Mouse (Mus musculus): ENCODE results near the gene Lcorl.
"Not testable (repeated sequence)": the region's sequence is repeated elsewhere in the genome, so short reads cannot be mapped to it uniquely, and the experiment has no call there.

The Lcorl gene

DNA sequence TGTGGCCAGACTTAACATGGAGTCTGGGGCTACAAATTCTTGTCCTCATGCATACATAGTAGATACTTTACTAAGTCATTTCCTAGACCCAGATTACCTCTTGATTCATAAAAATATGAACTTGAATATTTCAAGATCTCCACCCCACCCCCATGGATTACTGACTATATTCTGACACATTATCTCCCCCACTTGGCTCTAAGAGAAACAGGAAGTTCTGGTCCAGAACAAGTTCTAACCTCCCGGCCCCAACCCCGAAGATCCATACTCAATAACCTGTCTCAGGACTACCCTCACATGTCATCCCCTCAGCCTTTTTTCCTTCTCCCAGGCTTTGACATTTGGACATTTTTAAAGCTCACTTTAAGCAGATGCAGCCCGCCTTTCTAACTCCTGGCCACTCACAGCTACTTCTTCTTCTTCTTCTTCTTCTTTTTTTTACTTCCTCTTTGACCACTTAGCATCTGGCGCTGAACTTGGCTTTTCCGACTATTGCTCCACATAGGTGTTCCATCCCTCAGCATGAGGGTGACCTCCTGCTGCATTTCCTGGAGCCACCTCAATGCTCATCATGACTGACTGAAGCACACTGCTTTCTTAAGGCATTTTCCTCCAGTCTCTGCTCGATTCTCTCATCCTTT lies 138.4 kb downstream of the Lcorl start:
- in situ Hi-C loops (cut with MboI, MseI) = no loop called here

DNA sequence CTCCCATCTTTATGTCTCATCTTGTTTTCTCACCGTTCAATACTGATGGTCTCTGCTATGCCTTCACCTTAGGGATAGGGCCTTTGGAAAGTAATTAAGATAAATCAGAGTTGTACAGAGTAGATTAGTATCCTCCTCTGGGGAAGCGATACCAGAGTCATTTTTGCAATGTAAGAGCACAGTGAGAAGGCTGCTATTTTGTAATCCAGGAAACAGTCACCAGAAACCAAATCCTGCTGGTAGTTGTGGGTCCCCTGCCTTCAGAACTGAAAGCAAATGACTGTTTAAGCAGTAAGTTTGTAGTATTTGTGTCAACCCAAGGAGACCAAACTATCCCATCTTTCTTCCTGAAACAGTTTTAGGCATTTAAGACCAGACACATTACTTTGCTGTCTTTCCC lies 147.8 kb downstream of the Lcorl start:
- in situ Hi-C loops (cut with MboI, MseI) = no loop called here

DNA sequence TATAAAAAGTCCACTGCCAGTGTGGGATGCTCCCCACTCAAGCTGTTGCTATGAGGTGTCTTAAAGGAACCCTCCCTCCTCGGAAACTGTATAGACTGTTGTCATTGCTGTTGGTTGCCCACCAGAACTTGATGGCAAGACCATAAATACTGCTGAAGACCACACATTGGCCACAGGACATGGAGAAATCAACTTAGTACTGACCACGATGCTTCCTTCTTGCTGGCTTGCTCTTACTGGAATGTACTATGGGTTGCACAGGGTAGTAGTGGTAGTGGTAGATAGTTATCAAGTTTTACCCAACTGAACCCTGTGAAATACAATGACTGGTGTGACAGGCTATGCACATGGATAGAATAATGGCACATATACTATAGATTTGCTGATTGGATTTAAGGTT lies 150.6 kb downstream of the Lcorl start:
- in situ Hi-C loops (cut with MboI, MseI) = no loop called here

DNA sequence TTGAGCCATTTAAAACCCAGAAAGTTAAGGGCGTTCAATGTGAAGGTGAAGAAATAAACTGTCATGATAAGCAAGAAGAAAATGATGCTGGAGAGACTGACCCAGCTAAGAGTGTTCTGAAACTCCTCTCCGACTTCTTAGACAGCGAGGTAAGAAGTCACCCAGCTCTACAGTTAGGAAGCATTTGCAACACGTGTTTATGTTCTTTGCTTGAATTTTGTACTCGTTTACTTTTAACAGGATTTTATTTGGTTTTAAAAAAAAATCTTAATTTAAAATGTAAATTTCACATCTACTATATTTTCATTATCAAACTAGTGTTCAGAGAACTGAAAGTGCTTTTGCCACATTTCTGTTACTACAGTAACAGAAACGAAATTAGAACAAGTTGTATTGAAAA lies 165.7 kb downstream of the Lcorl start:
- in situ Hi-C loops (cut with MboI, MseI) = no loop called here

DNA sequence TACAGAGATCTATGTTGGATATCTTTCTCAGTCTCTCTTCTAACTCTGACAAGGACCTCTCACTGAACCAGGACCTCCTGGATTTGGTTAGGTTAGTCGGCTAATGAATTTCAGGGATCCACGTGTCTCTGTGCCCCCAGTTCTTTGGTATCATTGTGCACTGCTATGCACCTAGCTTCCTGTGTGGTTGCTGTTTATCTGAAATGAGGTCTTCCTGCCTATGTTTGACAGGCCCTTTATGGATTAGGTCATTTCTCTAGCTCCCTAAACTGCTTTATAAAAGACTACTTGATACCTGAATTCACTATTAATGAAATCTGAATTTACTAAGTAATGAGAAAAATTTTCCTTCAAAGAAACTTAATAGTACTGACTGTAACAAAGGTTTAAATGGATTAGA lies 166.6 kb downstream of the Lcorl start:
- in situ Hi-C loops (cut with MboI, MseI) = no loop called here

DNA sequence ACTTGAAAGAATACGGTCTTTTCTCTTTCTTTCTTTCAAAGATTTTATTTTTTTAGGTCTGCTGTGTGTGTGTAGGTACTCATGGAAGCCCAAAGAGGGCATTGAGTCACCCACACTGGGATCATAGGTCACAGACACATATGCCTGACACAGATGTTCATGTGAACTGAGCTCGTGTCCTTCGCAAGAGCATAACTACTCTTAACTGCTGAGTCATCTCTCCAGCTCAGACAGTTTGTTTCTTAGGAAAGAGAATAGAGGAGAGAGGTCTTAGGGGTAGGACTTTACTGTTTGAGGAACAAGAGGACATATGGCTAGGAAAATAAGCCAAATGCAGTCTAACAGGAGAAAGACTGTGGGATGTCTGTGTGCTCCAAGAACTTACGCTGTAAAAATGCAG lies 168.3 kb downstream of the Lcorl start:
- in situ Hi-C loops (cut with MboI, MseI) = no loop called here

DNA sequence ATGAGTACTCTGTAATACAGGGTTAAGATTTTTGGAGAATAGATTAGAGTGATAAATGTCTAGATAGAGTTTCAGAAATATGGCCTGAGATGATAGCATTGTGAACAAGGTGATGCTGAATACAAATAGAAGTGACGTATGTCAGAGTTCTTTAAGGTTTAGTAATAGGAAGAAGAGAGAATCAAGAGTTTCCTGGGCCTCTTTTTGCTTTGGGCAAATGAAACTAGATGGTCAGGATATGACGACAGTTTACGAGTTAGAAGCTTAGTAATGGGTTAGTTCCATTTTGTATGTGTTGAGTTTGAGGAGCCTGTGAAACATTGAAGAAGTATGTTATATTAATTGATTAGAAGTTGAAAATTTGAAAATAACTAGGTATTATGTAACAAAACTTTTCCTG lies 171.2 kb downstream of the Lcorl start:
- in situ Hi-C loops (cut with MboI, MseI) = no loop called here

DNA sequence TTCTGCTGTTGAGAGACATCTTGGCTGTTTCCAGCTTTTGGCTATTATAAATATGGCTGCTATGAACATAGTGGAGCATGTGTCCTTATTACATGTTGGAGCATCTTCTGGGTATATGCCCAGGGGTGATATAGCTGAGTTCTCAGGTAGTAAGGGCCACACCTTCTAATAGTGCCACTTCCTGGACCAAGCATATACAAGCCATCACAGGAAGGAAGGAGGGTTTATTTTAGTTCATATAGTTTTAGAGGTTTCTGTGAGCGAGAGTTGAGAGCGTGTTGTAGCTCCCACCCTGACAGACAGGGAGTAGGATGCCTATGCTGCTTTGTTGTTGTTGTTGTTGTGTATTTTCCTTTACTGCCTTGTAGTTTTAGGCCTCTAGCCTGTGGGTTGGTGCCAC lies 172.2 kb downstream of the Lcorl start:
- in situ Hi-C loops (cut with MboI, MseI) = no loop called here

DNA sequence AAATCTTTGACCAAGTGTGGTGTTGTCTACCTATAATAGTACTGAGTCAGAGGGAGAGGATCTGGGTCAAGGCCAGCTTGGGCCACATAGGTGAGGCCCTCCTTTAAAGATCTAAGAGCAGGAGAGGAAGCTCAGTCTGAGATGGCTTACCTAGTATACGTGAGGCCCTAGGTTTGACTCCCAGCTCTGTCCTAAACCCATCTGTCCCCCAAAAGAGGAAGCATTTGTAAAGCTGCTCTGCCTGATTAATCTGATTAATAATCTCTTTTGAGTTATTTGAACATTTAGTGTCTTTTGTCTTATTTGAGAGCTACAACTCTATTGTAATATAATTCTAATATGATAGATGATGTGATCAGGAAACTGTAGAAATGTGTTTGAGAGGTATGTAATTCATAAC lies 174.0 kb downstream of the Lcorl start:
- in situ Hi-C loops (cut with MboI, MseI) = no loop called here

DNA sequence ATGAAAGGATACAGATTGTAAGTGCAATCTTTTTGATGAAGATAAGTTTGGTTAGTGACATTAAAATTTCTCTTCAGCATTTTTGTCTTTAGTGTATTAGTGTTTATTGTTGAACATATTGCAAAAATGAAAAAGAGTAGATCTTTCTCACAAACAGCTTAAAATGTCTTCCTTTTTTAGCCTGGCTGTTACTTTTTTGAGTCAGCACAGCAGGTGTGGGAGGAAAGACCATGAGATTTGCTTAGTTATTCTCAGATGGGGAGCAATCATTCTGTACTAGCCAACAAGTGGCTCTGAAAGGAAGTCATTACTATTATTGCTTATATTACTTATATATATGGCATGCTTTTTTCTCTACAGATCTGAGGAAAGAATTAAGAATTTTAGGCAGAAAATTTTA lies 177.5 kb downstream of the Lcorl start:
- in situ Hi-C loops (cut with MboI, MseI) = no loop called here

DNA sequence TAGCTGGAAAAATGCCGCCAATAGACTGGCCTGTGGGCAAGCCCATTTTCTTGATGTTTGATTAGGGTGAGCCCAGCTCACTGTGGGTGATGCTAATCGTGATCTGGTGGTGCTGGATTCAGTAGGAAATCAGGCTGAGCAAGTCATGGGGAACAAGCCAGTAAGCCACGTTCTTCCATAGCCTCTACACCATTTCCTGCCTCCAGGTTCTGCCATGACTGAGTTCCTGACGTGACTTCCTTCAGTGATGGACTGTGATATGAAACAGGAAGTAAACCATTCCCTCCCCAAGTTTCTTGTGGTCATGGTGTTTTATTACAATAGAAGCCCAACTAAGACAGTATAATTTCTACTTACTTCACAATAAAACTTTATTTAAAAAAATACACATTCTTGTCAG lies 179.8 kb downstream of the Lcorl start:
- in situ Hi-C loops (cut with MboI, MseI) = no loop called here

DNA sequence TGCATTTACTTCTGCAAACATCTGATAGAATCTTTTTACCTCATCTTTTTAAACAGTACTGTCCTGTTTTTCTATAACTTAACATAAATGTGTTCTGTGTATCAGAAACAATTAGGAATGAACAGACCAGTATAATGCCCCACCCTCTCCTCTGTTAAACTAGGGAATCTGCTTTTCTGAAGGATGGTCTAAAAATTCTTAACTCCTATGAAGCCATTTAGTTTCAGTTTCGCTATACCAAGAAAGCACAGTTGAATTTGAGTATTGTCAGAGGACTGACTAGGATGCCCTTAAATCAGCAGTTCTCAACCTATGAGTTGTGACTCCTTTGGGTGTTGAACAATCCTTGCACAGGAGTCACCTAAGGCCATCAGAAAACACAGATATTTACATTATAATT lies 182.4 kb downstream of the Lcorl start:
- in situ Hi-C loops (cut with MboI, MseI) = no loop called here

DNA sequence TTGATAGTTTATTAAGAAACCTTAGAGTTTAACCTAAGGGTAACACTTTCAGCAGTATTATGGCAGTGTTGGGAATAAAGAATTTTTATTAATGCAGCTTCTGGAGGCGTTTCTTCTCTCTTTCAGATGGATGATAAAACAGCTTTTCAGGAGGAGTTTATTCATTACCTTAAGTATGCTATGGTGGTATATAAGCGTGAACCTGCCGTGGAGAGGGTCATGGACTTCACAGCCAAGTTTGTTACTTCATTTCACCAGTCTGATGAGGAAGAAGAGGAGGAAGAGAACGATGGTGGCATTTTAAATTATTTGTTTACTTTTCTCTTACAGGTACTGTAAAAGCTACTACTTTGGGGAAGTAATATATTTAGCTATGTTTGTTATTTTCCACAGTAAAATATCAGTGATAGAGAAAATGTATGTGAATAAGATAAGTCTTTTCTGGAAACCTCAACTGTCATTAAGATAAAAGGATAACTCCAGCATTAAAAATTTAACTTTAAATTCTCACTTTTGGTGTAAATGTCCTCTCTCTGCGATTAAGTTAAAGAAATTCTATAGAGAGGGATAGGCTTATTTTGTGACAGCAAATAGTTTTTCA lies 186.4 kb downstream of the Lcorl start:
- in situ Hi-C loops (cut with MboI, MseI) = no loop called here

DNA sequence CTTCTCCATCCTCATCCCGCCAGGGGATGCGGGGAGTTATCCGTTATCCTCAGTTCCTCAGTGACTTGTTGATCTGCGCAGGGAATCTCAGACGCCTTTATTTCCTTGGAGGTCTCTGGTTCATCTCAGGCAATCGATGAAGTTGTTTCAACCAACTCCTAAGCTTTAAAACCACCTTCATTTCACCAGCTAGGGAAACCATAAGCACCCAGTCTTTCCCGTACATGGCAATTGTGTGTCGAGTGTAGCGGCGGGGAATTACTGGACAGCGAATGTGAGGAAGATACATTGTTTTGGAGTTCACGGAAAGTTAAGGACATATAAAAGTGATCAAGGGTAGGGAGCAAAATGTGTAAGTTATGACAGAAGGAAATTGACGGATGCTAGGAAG lies 187.1 kb downstream of the Lcorl start:
- in situ Hi-C loops (cut with MboI, MseI) = no loop called here

DNA sequence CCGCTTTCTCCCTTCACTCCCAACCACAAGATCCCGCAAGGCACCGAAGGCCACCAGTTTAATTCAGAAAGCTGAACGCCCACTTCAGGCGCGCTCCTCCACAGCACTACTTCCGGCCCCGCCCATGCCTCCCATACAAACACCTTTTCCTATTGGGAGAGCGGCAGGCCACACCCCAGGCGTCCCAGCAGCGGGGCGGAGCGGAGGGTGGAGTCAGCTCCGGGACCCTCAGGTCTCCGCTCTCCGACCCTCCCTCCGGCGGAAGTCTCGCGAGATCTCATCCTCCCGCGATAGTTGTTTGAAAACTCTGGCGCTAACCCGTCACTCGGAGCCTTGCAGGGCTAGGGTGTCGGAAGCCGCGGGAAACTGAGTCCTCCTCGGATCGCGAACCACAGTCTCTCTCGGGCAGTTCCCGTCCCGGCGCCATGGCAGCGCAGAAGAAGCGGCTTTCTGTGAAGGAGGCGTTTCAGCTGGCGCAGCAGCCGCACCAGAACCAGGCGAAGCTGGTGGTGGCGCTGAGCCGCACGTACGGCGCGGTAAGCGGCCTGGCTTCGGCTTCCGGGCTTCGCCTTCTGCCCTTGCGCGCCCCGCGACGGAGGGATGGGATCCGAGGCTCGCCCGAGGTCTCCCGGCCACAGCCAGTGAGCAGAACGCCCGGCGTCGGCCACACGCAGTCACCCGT lies 187.7 kb downstream of the Lcorl start, which contains the start of gene Ncapg:
Ncapg (plus strand) TSS at position 322 of the 682 bp plus-strand sequence.
- in situ Hi-C loops (cut with MboI, MseI) = loop anchor here (5.0 to 10.0 kb wide), 2 partner anchors 132 to 185 kb away; no protein-coding TSS in a partner anchor

DNA sequence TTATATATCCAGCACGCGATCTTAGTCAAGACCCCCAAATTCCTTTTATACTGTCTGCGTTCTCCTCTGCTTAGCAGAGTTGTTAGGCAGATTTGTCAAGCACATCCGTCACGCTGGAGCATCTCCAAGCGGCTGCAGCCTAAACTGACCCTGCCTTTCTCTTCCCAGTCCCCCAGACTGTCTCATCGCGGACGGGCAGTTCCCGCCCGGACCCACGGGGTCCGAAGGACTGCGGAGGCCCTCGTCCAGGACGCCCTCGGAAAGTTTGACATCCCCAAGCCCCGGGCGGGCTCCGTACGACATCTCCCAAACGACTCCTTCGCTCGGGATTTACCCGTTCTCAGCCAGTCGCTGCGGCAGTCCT lies 188.2 kb downstream of the Lcorl start:
- in situ Hi-C loops (cut with MboI, MseI) = loop anchor here (5.0 to 10.0 kb wide), 2 partner anchors 132 to 184 kb away; no protein-coding TSS in a partner anchor

DNA sequence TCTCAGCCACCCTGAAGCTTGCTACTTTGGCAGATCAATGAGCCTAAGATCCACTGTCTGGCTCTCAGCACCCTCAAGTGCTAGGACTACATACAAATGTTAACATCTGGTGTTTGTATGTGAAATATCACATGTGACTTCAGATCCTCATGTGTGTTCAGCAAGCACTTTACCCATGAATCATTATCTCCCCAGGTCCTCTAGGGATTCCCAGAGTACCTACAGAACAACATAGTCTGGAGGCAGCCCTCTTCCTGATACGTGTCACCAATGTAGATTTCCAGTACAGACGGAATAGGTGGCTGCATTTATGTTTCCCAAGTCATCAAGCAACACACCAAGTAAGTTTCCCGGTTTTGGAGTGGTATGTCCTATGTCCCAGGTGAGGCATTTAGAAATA lies 188.6 kb downstream of the Lcorl start:
- in situ Hi-C loops (cut with MboI, MseI) = loop anchor here (5.0 to 10.0 kb wide), 2 partner anchors 132 to 184 kb away; no protein-coding TSS in a partner anchor

DNA sequence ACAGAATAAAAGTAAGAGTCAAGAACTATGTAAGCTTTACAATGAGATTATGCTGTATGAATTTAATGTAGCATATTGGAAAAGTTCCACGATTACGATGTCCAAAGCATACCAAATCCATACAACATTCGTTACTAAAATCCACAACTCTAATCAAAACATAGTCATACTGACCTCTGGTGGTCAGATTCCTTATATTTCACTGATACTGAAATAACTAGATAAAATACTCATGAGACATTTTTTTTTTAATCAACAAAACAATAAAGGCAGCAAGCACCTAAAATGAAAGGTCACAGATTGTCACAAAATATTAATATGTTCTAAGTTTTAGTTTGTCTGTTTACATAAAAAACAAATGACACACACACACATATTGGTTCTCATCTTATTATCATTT lies 189.1 kb downstream of the Lcorl start:
- in situ Hi-C loops (cut with MboI, MseI) = loop anchor here (5.0 to 10.0 kb wide), 2 partner anchors 131 to 184 kb away; no protein-coding TSS in a partner anchor

DNA sequence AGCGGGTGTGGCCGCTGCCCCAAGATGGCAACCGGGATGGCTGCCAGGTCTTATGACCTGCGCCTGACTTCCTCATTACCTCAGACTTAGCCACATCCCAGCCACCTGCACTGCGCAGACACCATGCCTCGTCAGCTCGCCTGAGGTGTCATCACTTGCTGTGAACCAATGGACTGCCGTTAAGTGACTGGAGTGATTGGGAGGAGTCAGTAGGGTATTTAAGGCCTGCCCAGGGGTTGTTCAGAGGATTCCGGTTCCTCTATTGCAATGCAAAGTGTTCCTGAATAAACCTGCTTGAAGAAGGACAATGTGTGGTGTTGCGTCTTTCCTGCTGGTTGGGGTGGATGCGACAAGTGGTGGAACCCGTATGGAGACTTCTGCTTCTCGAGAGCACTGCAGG lies 199.0 kb downstream of the Lcorl start:
- in situ Hi-C loops (cut with MboI, MseI) = not testable (repeated sequence)

DNA sequence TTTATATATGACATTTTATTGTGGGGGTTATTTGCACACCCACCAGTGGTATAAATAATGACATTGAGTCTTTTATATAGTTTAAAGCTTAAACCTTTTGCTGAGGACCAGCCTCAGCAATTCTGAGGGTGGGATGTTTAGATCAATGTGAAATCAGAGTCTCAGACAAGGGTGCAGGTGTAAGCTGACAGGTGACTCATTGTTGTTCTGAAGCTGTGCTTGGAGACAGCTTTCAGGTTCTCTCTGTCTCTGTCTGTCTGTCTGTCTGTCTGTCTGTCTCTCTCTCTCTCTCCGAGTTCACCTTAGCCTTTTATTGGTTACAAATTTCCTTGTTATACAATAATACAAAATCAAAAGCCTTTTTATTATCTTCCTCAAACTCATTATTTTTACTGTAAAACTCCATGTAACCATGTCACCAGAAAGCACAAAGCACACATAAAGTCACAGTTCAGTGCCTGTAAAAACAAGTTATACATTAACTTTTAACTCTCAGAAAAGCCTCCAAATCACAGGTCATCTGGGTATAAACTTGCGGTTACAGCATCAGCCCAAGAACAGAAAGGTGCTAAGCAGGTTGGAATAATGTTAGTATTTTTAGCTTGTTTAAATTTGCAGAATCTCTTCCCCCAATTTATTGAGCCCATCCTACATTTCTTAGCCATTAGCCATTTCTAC lies 206.2 kb downstream of the Lcorl start:
- in situ Hi-C loops (cut with MboI, MseI) = no loop called here

Data from T-helper 2 cell (primary cell).